Mouse (Mus musculus) cerebellum, adult 11-12 months (tissue): ENCODE results near the gene Vezf1.

Source experiments
- DNase-seq: peaks from one replicate; pipeline ENCODE4 v3.0.0; 2022

Vezf1 gene

DNA sequence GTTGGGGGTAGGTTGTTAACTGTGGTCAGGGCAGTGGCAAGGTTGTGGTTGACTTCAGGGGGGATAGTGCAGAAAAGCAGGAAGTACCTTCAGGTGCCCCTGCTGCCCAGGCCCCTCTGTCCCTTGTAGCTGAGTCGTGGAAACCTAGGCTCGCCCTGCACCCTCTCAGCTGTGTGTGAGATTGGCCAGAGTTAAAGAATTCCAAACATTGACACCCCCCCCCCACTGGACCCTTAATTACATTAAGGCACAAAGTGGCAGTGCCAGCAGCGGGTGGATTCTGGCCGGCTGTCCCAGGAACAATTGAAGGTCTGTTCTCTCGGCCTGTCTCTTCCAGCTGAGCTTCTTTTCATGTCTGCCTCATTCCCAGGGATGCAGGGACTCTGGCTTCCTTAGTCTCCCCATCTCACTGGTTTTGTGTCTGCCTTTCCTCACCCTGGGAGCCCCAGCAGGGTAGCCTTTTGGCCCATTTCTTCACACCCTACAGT lies 58.3 kb downstream of the Vezf1 start:
- no peak for DNase-seq

DNA sequence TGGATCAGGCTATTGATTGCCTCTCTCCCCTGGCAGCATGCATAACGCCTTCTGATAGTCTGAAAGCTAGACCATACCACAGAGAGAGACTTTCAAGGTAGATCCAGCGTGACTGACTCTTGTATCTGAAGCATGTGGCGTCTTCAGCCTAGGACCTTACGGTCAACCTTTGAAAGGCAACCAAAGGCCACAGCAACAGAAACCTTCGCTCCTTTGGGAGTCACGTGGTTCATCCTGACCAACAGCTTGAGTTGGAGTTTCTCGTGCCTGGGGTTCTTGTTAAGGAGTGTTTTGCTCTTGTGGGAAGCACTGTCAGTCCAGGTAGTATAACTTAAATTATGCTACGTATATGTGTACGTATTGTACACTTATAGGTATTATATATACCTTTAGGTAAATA lies 60.4 kb downstream of the Vezf1 start:
- DNase-seq: no peak

DNA sequence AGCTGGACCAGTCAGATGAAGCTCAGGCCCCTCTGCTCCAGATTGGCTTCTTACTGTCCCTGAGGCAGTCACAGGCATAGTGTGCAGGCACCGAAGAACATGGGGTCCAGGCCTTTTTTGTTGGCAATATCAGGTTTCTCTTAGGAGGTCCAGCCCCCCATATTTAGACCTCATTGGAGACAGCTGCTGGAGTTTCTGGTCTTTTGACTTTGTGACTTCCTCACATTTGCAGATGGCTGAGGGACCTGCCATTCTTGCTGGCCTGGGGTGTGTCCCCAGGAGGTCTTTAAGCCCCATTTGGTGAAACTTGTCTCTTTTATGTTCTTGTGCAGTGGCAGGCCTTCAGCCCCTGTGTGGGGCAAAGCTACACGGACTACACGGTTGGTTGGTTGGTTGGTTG lies 61.2 kb downstream of the Vezf1 start:
- no peak for DNase-seq

DNA sequence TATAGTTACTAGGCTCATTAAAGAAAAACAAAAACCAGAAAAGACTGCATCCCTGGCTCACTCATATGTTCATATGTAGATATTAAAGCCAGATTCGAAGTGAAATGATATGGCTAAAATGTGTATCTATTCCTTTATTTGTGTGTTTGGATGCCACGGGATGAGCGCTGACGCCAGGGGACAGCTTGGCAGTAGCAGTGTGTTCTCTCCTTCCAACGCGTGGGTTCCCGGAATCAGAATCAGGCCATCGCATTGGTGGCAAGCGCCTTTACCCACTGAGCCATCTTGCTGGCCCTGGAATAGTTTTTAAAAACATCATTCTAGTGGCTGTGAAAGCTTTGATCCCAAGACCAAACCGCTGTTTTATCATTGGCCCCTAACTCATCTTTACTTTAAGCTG lies 61.9 kb downstream of the Vezf1 start:
- DNase-seq: peak; percentile 63

DNA sequence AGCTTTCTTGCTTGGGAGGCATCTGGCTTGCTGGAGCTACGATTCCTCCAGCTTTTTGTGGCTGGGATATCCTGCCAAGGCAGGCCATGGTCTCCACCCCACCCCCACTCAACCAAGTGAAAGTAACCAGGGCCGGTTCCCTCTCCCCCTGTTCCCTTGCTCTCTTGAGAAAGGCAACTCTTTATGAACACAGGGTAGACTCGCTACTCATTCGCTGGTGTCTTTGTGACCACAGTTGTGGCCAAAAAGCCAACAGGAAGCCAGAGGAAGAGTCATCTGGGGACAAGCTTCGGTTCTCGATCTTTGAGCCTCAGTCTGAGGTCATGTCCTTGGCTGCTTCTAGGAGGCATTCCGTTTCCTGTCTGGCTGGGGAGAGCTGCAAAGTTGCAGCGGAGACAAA lies 63.8 kb downstream of the Vezf1 start:
- peak; percentile 40 for DNase-seq
